Mouse (Mus musculus) myocyte (in vitro differentiated cells): Measurements from ENCODE around the gene Col4a4. TPM values are rescaled to one million over a fixed set of nuclear protein-coding genes. Genes with fewer than 3 reads are reported as not detected.

Experiments
- H3K27me3 ChIP-seq: one replicate; pipeline ENCODE4 v1.6.1; 2011; ENCODE audit not compliant: control insufficient read depth, insufficient read depth, insufficient read length
- H3K36me3 ChIP-seq: one replicate; pipeline ENCODE4 v1.6.1; 2011; ENCODE audit not compliant: control insufficient read depth, insufficient read depth
- H3K4me2 ChIP-seq: one replicate; pipeline ENCODE4 v1.6.1; 2011; ENCODE audit warnings: low read depth, control low read depth
- H3K4me3 ChIP-seq: one replicate; pipeline ENCODE4 v1.5.1; 2011; ENCODE audit warnings: mild to moderate bottlenecking, control low read depth, moderate library complexity
- H3K79me2 ChIP-seq: one replicate; pipeline ENCODE4 v1.6.1; 2011; ENCODE audit not compliant: control insufficient read depth, insufficient read depth
- H3ac ChIP-seq: one replicate; pipeline ENCODE4 v1.6.1; 2011; ENCODE audit not compliant: control insufficient read depth, insufficient read length
- CEBPB ChIP-seq: IDR thresholded peaks from 2 replicates; pipeline ENCODE4 v1.6.1; 2011; ENCODE audit warnings: mild to moderate bottlenecking, moderate library complexity; ENCODE audit not compliant: poor library complexity, insufficient read depth, severe bottlenecking
- E2F4 ChIP-seq: IDR thresholded peaks from one replicate; pipeline ENCODE4 v1.6.1; 2011; ENCODE audit warnings: mild to moderate bottlenecking, control low read depth, moderate library complexity; ENCODE audit not compliant: insufficient read depth
- MAX ChIP-seq: IDR thresholded peaks from one replicate; pipeline ENCODE4 v1.6.1; 2011; ENCODE audit warnings: low read depth, mild to moderate bottlenecking, control low read depth
- MYOD1 ChIP-seq, 3 experiments: IDR thresholded peaks; one replicate each; pipeline ENCODE4 v1.6.1; 2011; ENCODE audit warnings: control low read depth in 2 of 3, low read depth in 2 of 3, mild to moderate bottlenecking in 2 of 3, moderate library complexity in 1 of 3; ENCODE audit not compliant: insufficient read length in 2 of 3, control insufficient read depth in 1 of 3
- MYOG ChIP-seq, 3 experiments: IDR thresholded peaks; one replicate each; pipeline ENCODE4 v1.6.1; 2011; ENCODE audit warnings: control low read depth in 2 of 3, low read depth in 2 of 3, mild to moderate bottlenecking in 2 of 3; ENCODE audit not compliant: insufficient read length in 2 of 3, control insufficient read depth in 1 of 3, insufficient read depth in 1 of 3
- POLR2A ChIP-seq: IDR thresholded peaks from one replicate; pipeline ENCODE4 v1.6.1; 2011; ENCODE audit warnings: low read depth, mild to moderate bottlenecking, control low read depth, moderate library complexity; ENCODE audit not compliant: insufficient read length
- POLR2AphosphoS2 ChIP-seq: IDR thresholded peaks from one replicate; pipeline ENCODE4 v1.6.1; 2011; ENCODE audit warnings: low read depth, control low read depth; ENCODE audit not compliant: insufficient read length
- REST ChIP-seq: IDR thresholded peaks from one replicate; pipeline ENCODE4 v1.6.1; 2011; ENCODE audit warnings: mild to moderate bottlenecking, control low read depth, moderate library complexity; ENCODE audit not compliant: insufficient read depth, insufficient read length
- SRF ChIP-seq: IDR thresholded peaks from one replicate; pipeline ENCODE4 v1.6.1; 2011; ENCODE audit warnings: low read depth; ENCODE audit not compliant: control insufficient read depth, insufficient read length
- TCF12 ChIP-seq: IDR thresholded peaks from one replicate; pipeline ENCODE4 v1.6.1; 2011; ENCODE audit warnings: mild to moderate bottlenecking, control low read depth; ENCODE audit not compliant: poor library complexity, insufficient read depth, severe bottlenecking
- TCF3 ChIP-seq: IDR thresholded peaks from one replicate; pipeline ENCODE4 v1.6.1; 2011; ENCODE audit warnings: low read depth, control low read depth; ENCODE audit not compliant: insufficient read length
- USF1 ChIP-seq: IDR thresholded peaks from one replicate; pipeline ENCODE4 v1.6.1; 2011; ENCODE audit warnings: low read depth, mild to moderate bottlenecking, control low read depth, moderate library complexity
- polyA plus RNA-seq: library from polyadenylated mRNA; unstranded; fragments of >200 nt; fragmentation: generic; extraction: Trizol; gene quantifications from one replicate; pipeline ENCODE4 v1.2.1, GENCODE M21; 2012; ENCODE audit warnings: missing spikeins

The Col4a4 gene
- polyA plus RNA-seq, 1 experiment: 0.19 TPM

DNA sequence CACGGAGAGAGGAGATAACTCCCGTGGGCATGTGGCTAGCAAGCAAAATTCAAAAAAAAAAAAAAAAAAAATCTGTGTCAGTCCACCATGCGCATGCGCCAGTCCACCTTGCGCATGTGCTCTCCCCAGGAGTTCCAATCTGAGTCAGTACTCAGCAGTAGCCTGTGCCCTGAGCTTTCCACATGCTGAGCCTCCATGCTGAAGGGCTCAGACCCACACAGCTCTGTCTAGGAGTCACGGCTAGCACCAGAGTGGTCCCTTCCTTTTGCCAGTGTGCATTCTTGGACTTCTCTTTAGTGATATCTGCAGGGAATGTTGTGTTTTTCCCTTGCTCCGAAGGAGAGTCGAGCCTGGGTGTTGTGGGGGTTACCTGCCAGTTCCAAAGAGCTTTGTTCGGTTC is 177.4 kb downstream of the Col4a4 start:
- H3K4me2 ChIP-seq: no peak overlapping the region
- no peaks in the 10 kb centered on the region for H3K36me3 ChIP-seq
- no peak overlapping the region for H3ac ChIP-seq
- H3K27me3 ChIP-seq: no peaks in the 10 kb centered on the region
- TF ChIP-seq E2F4: no peak
- no peak overlapping the region for H3K4me3 ChIP-seq
- no peaks in the 10 kb centered on the region for H3K79me2 ChIP-seq

GRCm38 (mm10) chr1:82407786-82408185 is 178.9 kb downstream of the Col4a4 start:
- H3K27me3 ChIP-seq: no peaks in the 10 kb centered on the region
- H3K4me2 ChIP-seq: no peak overlapping the region
- no peak overlapping the region for H3ac ChIP-seq
- H3K36me3 ChIP-seq: no peaks in the 10 kb centered on the region
- no peak for TF ChIP-seq POLR2A
- TF ChIP-seq TCF3: no peak
- TF ChIP-seq TCF12: no peak
- no peak for TF ChIP-seq MYOD1 (IDR thresholded peaks at IDR 0.05; ENCODE audit: control insufficient read depth in 1 of 3, insufficient read length in 2 of 3, low read depth in 2 of 3)
- TF ChIP-seq MAX: no peak
- TF ChIP-seq POLR2AphosphoS2: no peak
- no peak for TF ChIP-seq USF1
- TF ChIP-seq E2F4: no peak
- TF ChIP-seq SRF: no peak
- no peak for TF ChIP-seq REST
- TF ChIP-seq CEBPB: no peak
- TF ChIP-seq MYOG (IDR thresholded peaks at IDR 0.05; ENCODE audit: control insufficient read depth in 1 of 3, insufficient read depth in 1 of 3, insufficient read length in 2 of 3, low read depth in 2 of 3): no peak
- no peak overlapping the region for H3K4me3 ChIP-seq
- H3K79me2 ChIP-seq: no peaks in the 10 kb centered on the region

Other genes starting within 250 kb of the Col4a4 start
- 0.08 TPM for gene Col4a3, start 72 bp upstream of the Col4a4 start, polyA plus RNA-seq
- 121 TPM for gene Mff, start 138.0 kb upstream of the Col4a4 start, polyA plus RNA-seq
- not detected for gene Tm4sf20, start 181.6 kb upstream of the Col4a4 start, polyA plus RNA-seq
- gene Gm47791, start 184.4 kb upstream of the Col4a4 start, polyA plus RNA-seq: not detected